In the genomic region with DNA sequence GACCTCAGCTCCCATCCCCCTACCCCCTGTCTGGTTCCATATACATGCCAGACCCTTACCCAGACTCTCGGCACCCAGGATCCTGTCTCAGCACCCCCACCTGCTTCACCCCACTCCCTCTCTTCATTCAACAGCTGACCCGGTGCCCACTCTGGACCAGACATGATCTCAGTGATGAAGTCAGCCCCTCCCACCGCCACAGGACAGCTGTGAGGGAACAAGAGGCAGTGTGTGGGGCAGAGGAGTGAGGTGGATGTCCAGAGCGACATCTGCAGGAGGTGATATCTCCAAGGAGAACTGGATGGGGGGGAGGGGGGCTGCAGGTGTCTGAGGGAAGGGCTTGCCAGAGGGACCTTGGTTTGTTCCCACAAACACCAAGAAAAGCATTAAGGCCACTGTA, we compare ENCODE assay signal across 22 mouse cellular contexts. TPM values are rescaled to one million over a fixed set of nuclear protein-coding genes. Genes with fewer than 3 reads are reported as not detected.
"Had no signal": no experiment of that assay in that cellular context is flagged by ENCODE, and none has a peak within 500 bp of the region (broad histone marks: within the 10 kb centered on the region; RNA-seq: fewer than 3 reads in every experiment).

No protein-coding gene starts in this region.

- ATAC-seq: liver, postnatal 0 days; lung, postnatal 0 days; midbrain, embryonic 15.5 days had no signal

- H3K9me3 ChIP-seq: liver, embryonic 15.5 days; lung, embryonic 15.5 days; midbrain, embryonic 12.5 days; midbrain, embryonic 15.5 days; neural tube, embryonic 13.5 days; neural tube, embryonic 15.5 days had no signal

- H3K4me1 ChIP-seq: liver, embryonic 13.5 days; liver, embryonic 15.5 days; megakaryocyte, embryonic 14.5 days had no signal

- DNase-seq: liver, embryonic 13.5 days; liver, postnatal 0 days; lung, adult 2 months; lung, postnatal 14 days; lung, postnatal 36 days; retina, postnatal 1 day; right cerebral cortex, adult 18-20 months; right cerebral cortex, postnatal 25 days; right cerebral cortex, postnatal 4 days; spleen, adult 18-20 months; thymus, adult 18-20 months; thymus, postnatal 25 days had no signal

- H3K4me2 ChIP-seq: liver, embryonic 13.5 days; liver, embryonic 15.5 days; lung, embryonic 15.5 days; midbrain, embryonic 12.5 days; midbrain, embryonic 15.5 days; neural tube, embryonic 13.5 days; neural tube, embryonic 15.5 days had no signal

- H3K27ac ChIP-seq: liver, embryonic 13.5 days; liver, embryonic 15.5 days; lung, embryonic 15.5 days; macrophage; midbrain, embryonic 12.5 days; midbrain, embryonic 15.5 days; neural tube, embryonic 13.5 days; neural tube, embryonic 15.5 days had no signal

- H3K4me3 ChIP-seq: liver, embryonic 13.5 days; liver, embryonic 15.5 days; lung, embryonic 15.5 days; megakaryocyte, embryonic 14.5 days; midbrain, embryonic 12.5 days; midbrain, embryonic 15.5 days; neural tube, embryonic 13.5 days; neural tube, embryonic 15.5 days had no signal

- H3K27me3 ChIP-seq: lung, embryonic 15.5 days; midbrain, embryonic 15.5 days; neural tube, embryonic 13.5 days; neural tube, embryonic 15.5 days had no signal

- H3K36me3 ChIP-seq: liver, embryonic 13.5 days; liver, embryonic 15.5 days had no signal

- H3K9ac ChIP-seq: liver, embryonic 13.5 days; liver, embryonic 15.5 days; liver, postnatal 0 days; lung, embryonic 15.5 days; midbrain, embryonic 12.5 days; midbrain, embryonic 15.5 days; neural tube, embryonic 13.5 days; neural tube, embryonic 15.5 days had no signal

RNA-seq across cellular contexts. Expression of gene Mucl3, which starts 48.3 kb away (rescaled TPM):
- polyA plus RNA-seq: liver, postnatal 0 days; macrophage; midbrain, embryonic 12.5 days; midbrain, embryonic 15.5 days; midbrain, postnatal 0 days; neural tube, embryonic 15.5 days had no signal
